In the genomic region with DNA sequence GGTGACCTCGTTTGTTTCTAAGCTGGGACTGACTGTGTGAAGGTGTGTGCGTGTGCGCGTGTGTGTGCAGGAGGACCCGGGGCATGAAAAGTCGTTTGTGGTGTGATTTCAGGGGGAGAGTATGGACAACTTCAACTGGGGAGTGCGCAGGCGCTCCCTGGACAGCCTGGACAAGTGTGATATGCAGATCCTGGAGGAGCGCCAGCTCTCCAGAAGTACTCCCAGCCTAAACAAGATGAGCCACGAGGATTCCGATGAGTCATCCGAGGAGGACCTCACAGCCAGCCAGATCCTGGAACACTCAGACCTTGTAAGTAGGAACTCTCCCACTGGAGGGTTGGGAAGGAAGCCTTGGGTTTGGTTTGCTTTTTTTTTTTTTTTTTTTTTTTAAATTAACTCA, we compare ENCODE assay signal across 9 mouse cellular contexts. TPM values are rescaled to one million over a fixed set of nuclear protein-coding genes. Genes with fewer than 3 reads are reported as not detected.
A peak's percentile ranks its signal among the peaks of the same experiment; 100 is the strongest.
DNase-seq lines count a peak whose midpoint lies in the region.
"Had no signal": no experiment of that assay in that cellular context is flagged by ENCODE, and none has a peak within 500 bp of the region (broad histone marks: within the 10 kb centered on the region; RNA-seq: fewer than 3 reads in every experiment).

No protein-coding gene starts in this region.

- no peaks in the 10 kb centered on the region for H3K36me3 ChIP-seq in midbrain, embryonic 10.5 days

- WGBS in midbrain, embryonic 10.5 days = 86% methylated on average over 12 of the region's 12 CpGs

- peaks cover 6% of the 10 kb centered on the region for H3K4me1 ChIP-seq in midbrain, embryonic 10.5 days

- H3K4me3 ChIP-seq in midbrain, embryonic 10.5 days = no peak overlapping the region
- H3K4me3 ChIP-seq: embryonic facial prominence, embryonic 13.5 days had no signal

- H3K27me3 ChIP-seq in midbrain, embryonic 10.5 days (ENCODE audit: low read depth, poor library complexity, severe bottlenecking) = no peaks in the 10 kb centered on the region
- H3K27me3 ChIP-seq: embryonic facial prominence, embryonic 13.5 days had no signal

- intact Hi-C loops in gastrocnemius, postnatal 14 days (cut with DNase I; ENCODE audit: low total_unique reads) = no loop called here
- intact Hi-C loops in left cerebral cortex, postnatal 4 days (cut with DNase I) = no loop called here

- no peaks in the 10 kb centered on the region for H3K9me3 ChIP-seq in midbrain, embryonic 10.5 days (replicated peaks)
- H3K9me3 ChIP-seq: embryonic facial prominence, embryonic 13.5 days had no signal

- no peak overlapping the region for H3K27ac ChIP-seq in midbrain, embryonic 10.5 days (replicated peaks)
- H3K27ac ChIP-seq: embryonic facial prominence, embryonic 13.5 days had no signal

- DNase-seq in adipocyte (ENCODE audit: low spot score) = peak; percentile 85
- DNase-seq in cerebellum, adult 18-20 months = peak; percentile 76 to 80
- DNase-seq in gastrocnemius, postnatal 14 days = peak; percentile 86
- DNase-seq in kidney, adult 18-20 months = peak; percentile 79
- peak; percentile 35 for DNase-seq in left cerebral cortex, postnatal 4 days
- DNase-seq in ovary, postnatal 14 days (ENCODE audit: low spot score) = peak; percentile 69
- no peak for DNase-seq in T-cell, adult 2 months (ENCODE audit: low spot score)
- DNase-seq in midbrain, embryonic 10.5 days (ENCODE audit: low spot score) = no peak

RNA-seq across cellular contexts. Expression of gene Zar1l, which starts 51.8 kb away (rescaled TPM):
- total RNA-seq in gastrocnemius, postnatal 14 days (2021) = not detected
- not detected for total RNA-seq in left cerebral cortex, postnatal 4 days (2021)
- polyA plus RNA-seq in midbrain, embryonic 10.5 days (2016; fragmentation: Nextera tagmentation; extraction: Ambion mirVana) = not detected in 2 replicates
- polyA plus RNA-seq: embryonic facial prominence, embryonic 13.5 days had no signal

RNA-seq across cellular contexts. Expression of gene Brca2, which starts 56.3 kb away (rescaled TPM):
- total RNA-seq in gastrocnemius, postnatal 14 days (2021) = 1 to 10 TPM; 2.7 to 3.1 TPM
- total RNA-seq in left cerebral cortex, postnatal 4 days (2021) = 10 to 100 TPM; 16.0 to 18.1 TPM
- polyA plus RNA-seq in midbrain, embryonic 10.5 days (2016; fragmentation: Nextera tagmentation; extraction: Ambion mirVana) = 34.9 and 36.1 TPM in 2 replicates

Comparison
In these comparisons a context has a peak if more than half of its experiments do, and no peak if none do; other contexts are left out.
1. DNase-seq: peak in adipocyte (single experiment), cerebellum, adult 18-20 months (2 of 2), gastrocnemius, postnatal 14 days (single experiment), kidney, adult 18-20 months (single experiment), left cerebral cortex, postnatal 4 days (single experiment) and ovary, postnatal 14 days (single experiment); none in T-cell, adult 2 months (single experiment) and midbrain, embryonic 10.5 days (single experiment).
2. RNA of gene Brca2, which starts 56.3 kb away (total RNA-seq): 16.0 to 18.1 TPM in left cerebral cortex, postnatal 4 days; 2.7 to 3.1 TPM in gastrocnemius, postnatal 14 days; every median in the first group is over 4 times any median in the second.